Mouse (Mus musculus) cerebellum, postnatal 36 days (tissue): ENCODE results near the gene Camk2n2.
"Not testable (repeated sequence)": the region's sequence is repeated elsewhere in the genome, so short reads cannot be mapped to it uniquely, and the experiment has no call there.

Experiments
- DNase-seq, 2 experiments: peaks; one replicate each; pipeline ENCODE4 v3.0.0; 2021 to 2022; ENCODE audit warnings: mixed read lengths in 2 of 2

Gene Camk2n2

DNA sequence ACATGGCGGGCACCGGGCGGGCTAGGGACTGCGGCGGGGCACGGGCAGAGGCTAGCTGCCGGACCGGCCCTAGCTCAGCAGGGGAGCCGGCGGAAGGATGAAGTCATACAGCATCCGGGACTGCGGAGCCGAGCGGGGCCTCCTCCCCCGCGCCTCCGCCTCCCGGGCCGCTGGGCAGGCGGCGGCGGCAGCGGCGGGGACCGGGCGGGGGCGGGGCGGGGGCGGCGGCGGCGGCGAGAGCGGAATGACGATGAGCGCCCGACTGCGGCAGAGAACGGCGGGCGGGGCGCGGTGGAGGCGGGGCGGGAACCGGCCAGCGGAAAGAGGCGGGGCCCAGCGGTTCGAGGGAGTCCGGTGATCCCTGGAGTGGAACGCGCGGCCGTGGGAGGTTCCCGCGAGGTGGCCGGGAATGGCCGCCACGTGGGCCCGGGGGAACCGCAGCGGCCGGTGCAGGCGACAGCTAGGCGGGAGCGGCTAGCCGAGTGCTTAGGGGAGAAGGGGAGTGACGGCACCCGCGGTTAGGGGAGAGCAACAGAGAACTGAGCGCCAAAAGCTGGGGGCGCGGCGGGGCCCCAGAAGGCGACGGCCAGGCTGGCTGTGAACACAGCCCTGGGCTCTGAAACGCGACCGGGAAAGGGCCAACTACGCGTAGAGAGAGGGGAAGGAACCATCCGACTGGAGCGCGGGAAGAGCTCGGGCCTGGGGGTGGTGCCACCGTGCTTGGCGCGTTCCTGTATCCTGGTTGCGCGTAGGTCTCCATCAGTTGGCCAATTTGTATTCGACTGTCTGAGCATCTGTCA is at the start of gene Camk2n2:
Gene Camk2n2, minus strand, starts transcription at position 97 of the 800 bp plus-strand sequence.
- DNase-seq: peak; percentile 80 to 84

DNA sequence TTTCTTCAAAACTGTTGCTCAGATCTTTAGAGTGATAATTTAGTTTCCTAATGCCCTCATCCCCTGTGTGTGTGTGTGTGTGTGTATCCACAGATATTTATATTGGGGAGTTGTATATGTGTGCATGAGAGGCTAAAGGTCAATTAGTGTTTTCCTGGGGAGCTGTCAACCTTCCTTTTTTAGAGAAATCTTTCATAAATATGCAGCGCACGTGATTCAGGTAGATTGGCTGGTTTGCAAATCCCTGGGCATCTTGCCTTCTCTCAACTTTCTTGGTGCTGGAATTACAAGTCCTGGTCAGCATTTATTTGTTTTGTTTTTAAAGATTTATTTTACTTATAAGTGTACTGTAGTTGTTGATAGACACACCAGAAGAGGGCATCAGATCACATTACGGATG is 49.2 kb upstream of the Camk2n2 start:
- no peak for DNase-seq

DNA sequence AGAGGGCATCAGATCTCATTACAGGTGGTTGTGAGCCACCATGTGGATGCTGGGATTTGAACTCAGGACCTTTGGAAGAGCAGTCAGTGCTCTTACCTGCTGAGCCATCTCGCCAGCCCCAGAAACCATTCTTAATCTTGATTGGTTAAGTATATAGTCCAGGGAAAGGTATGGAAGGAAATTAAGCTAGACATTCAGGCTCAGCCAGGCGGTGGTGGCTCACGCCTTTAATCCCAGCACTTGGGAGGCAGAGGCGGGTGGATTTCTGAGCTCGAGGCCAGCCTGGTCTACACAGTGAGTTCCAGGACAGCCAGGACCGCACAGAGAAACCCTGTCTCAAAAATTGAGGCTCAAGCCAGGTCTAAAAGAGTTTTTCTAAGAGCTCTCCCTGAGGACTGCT is 46.9 kb upstream of the Camk2n2 start, which contains the start of gene Eif4g1:
Gene Eif4g1, plus strand, starts transcription at position 301 of the 400 bp plus-strand sequence.
- DNase-seq: not testable (repeated sequence)

DNA sequence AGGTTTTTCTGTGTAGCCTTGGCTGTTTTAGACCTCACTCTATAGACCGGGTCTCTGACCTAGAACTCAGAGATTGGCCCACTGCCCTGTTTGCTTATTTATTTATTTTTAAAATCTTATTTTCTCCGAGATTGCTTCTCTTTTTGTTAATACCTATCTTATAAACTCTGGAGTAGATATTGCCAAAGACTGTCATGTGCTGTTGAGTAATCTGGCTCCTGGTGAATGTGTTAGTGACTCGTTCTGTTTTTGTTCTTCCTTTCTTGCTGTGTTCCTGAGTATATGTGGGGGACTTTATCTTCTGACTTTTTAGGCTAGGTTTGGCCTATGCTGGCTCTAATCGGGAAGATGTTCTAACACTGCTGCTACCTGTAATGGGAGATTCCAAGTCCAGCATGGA is 36.6 kb upstream of the Camk2n2 start:
- DNase-seq: no peak

DNA sequence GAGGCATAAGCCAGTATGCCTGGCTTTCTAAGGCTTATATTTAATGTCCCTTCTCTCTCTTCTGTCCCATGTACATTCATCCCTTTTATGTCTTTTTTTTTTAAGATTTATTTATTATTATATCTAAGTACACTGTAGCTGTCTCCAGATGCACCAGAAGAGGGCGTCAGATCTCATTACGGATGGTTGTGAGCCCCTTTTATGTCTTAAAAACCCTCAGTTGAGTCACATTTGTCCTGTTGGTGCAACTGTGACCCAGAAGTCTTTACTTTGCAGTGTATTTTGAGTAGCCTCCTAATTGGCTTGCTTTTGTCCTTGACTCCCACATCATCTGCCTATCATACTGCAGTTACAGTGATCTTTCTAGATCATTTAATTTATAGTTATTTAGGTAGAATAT is 32.2 kb upstream of the Camk2n2 start:
- DNase-seq: no peak

DNA sequence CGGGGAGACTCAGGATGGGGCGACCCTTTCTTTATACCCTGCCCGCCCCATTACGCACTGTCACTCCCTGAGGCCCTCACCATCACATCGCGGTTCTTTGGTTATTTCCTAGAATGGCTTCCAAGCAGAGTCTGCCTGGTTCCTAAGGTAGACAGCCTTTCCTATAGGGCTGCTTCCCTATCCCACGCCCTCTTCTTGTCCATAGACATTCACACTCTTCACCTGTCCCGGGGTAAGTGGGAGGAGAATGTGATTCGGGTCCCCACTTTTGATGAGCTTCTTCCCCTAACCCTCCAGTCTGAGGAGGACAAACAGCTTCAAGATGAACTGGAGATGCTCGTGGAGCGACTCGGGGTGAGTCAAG is 30.8 kb upstream of the Camk2n2 start:
- DNase-seq: no peak

DNA sequence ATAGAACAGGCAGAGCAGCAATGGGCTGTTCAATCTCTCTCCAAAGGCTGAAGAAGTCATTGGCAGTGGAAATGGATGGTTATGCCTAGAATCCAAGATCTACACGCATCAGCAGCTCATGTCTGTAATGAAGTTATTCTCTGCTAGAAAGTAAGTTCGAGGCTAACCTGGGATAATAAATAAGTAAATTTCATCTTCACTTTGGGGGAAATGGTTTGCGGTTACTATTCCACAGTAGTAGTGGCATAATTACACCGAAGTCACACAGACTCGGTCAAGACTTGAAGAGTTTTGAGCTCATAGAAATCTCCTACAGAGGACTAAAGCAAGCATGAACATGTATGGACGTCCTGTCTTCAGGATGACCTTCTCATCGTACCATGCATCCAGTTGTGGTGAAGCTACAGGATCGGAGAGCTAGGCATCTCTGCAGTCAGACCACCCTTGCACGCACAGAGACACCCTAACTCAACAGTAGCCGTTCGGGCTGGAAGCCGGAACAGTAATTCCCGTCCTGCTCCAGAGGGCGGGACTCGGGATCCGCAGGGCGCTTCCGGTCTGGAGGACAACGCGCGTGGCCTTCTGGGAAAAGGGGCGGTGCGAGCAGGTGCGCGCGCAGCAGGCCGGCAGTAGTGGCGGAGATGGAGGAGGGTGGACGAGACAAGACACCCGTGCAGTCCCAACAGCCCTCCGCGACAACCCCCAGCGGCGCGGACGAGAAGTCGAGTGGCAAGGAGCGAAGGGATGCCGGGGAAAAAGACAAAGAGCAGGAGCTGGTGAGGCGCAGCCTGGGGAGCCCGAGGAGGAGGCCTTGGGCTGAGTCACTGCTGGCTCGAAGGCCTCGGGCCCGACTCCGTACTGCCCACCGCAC is 30.2 kb upstream of the Camk2n2 start, which contains the start of gene Psmd2:
Gene Psmd2, plus strand, starts transcription at position 577 of the 871 bp plus-strand sequence.
- peak; percentile 98 for DNase-seq

DNA sequence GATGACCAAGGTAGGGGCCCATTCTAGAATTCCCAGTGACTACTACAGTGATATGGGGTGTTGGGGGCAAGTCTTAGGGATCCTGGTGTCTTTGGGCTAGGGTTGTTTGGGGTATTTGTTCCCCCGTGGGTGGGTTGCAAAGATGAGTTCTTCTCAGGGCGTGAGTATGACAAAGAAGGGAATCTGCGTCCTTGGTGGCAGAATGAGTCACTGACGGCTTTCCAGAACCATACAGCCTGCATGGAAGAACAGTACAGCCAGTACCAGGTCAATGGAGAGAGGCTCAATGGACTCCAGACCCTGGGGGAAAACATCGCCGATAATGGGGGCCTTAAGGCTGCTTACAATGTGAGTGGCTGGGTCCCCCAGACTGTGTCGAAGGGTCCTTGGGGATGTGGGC is 22.8 kb upstream of the Camk2n2 start:
- DNase-seq: no peak

DNA sequence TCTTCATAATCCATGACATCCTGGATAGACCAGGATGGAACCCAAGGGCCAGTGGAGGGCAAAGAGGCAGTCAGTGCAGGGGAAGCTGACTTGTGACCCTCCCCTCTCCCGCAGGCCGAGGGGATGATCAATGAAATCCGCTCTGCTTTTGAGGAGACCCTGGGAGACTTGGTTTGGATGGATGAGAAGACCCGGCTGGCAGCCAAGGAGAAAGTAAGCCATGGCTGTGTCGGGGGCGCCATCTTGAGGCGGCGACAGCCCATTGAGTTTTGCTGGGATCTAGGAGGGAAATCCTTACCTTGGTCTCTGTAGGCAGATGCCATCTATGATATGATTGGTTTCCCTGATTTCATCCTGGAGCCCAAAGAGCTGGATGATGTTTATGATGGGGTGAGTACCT is 21.1 kb upstream of the Camk2n2 start:
- DNase-seq: peak; percentile 80 to 83

DNA sequence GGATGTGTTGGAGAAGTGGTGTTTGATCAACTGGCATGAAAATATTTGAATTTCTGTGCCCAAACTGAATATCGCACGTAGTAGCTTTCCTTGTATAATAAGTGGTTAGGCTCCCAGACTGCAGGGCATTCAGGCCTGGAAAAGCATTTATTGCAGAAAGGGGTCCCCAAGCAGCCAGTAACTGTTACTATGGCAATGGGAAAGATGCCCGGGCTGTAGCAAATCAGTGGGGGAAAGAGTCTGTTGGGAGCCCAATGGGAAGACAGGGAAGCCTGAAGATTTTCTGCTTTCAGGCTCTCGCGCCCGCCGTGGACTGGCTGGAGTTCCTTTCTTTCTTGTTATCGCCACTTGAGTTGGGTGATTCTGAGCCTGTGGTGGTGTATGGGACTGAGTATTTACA is 17.3 kb upstream of the Camk2n2 start:
- no peak for DNase-seq

DNA sequence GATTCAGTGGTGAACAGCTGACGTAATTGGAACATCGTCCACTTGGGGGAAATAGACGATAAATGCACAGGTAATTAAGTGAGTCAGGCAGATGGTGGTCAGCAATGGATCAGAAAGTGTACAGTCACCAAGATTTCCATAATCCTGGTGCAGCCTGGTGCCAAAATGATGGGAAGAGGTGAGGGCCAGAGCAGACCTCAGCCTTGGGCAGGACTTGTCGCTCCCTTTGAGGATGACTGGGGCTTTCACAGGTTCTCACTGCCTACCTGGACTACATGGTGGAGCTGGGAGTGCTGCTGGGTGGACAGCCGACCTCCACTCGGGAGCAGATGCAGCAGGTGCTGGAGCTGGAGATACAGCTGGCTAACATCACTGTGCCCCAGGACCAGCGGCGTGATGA is 16.3 kb upstream of the Camk2n2 start:
- no peak for DNase-seq

DNA sequence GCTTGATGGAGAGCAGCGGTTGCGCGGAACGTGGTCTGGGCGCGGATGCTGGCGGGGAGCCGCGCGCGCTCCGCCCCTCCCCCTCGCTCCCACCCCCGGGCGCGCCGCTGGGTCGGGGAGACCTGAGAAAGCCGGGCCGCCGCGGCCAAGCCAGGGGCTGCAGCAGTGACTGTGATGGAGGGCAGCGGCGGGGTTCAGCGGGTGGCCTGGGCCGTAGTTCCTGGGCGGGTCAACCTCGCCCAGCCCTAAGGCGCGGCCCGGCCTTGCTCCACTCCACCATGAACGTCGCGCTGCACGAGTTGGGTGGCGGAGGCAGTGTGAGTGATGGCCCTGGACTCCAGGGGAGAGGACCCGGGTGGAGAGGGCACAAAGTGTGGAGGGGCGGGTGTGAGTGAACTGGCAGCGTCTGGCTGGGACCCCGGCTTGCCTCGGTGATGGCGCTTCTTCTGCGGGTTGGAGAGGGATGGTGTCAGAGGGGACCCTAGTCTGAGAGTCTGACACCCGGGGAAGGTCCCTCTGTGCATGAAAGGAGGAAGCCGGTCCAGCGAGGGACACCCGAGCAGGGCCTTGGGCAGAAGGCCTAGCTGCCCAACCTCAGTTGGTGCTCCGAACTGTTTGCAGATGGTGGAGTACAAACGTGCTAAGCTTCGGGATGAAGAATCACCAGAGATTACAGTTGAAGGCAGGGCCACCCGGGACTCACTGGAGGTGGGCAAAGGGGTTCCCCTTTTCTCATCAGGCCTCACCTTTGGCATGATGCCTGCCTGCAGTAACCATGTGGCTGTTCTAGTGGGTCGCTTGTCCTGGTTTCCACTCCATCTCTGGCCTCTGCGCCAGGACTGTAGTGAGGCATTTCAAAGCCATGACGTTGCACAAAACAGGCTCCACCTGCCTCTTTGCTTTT is 8.9 kb upstream of the Camk2n2 start, which contains the start of gene Ece2:
Gene Ece2, plus strand, starts transcription at position 98 of the 904 bp plus-strand sequence.
- peak; percentile 65 for DNase-seq

DNA sequence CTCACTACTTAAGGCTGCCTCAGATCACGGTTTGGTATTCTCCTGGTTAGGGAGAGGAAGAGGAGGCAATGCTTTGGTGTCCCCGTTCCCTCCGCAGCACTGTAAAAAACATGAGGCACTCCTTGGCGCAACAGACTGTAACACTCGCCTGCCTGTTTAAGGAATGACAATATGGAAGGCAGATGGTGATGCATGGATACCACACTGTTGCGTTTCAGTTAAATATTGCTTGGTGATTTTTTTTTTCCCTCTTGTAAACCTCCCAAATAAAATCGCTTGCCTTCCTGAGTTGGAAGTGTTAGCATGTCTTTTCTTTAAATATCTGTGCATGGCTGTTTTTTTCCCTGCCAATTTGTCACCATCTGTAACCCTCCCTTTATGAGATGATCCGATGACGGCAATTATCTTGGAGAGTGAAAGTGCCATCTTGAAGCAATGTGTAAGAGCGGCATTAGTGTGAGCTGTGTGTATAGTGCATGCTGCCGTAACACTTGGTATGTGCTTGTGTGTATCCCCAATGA is 7.8 kb upstream of the Camk2n2 start:
- DNase-seq: no peak

DNA sequence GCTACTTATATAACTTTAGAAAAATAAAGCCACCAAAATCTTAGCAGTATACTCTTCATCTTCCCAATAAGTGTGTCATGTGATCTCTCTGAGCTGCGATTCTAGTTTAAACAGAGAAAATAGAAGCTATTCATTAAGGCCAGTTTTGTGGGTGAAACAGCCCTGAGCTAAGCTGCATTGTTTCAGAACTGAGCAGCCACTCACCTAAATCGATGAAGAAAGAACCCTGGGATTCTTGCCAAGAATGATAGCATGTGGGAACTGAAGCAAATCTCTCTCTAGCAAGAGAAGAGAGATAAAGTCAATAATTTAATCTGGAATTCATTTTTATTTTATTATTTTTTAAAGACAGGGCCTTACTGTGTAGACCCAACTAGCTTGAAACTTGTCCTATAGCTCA is 2.1 kb upstream of the Camk2n2 start:
- no peak for DNase-seq

DNA sequence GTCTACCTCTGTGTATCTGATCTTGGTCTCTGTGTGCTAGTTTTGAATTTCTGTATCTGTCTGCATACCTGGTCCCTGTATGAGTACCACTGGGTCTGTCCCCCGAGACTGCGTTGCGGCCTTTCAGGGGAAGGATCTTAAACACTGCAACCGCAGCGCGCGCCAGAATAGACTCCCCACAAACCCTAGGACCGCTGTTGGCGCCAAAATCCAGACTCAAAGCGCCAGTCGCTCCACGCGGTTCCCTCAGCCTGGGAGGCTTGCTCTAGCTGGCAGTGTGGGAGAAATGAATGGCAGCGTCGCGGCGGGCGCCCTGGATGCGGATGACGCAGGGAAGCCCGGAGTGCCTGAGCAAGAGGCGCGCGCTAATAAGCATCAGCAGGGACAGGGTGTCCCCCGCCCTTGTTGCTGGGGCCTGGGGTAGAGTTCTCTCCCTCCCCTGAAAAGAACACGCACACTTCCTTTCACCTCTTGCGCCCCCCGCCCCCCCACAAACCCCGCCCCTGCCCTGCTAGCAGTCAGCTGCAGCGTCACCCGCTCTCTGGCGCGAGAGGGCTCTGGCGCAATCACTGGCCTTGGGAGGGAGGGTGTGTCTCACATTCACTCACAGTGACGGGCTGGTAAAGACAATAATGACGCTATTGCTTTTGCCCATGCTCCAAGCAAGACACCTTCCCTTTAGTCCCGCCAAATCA is 1.1 kb upstream of the Camk2n2 start:
- peak; percentile 66 to 74 for DNase-seq

DNA sequence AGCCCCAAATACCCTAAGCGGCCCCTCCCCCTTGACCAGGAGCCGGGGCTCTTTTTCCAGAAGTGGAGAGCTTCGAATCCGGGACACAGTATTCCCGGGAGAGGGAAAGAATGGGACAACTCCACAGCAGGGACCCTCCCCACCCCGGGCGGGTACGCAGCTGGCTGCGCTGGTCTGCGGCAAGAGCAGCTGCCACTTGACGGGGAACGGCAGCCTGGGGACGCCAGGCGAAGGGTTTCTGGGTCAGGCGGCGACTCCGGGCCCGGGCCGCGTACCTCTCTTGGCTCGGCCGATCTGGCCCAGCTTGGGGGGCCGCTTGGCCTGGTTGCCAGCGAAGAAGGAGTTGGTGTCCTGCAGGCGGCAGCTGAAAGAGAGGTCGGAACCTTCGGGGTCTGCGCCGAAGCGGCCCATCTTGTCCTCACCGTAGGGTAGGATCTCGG is 316 bp downstream of the Camk2n2 start:
- no peak for DNase-seq

DNA sequence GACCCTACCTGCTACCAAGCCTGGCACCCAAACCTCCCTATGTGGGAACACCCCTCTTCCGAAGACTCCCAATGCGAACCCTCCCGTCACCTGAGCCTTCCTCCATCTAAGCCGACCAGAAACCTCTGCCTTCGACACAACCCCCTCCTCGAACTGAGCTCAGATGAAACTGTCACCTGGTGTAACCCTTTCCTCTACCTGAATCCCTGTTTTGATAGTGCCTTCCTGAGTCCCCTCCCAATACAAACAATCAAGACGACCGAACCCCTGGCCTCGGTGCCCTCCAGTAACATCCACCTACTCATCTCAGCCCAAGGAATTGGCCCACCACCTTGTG is 720 bp downstream of the Camk2n2 start:
- DNase-seq: peak in 1 of 2 experiments; percentile 16

DNA sequence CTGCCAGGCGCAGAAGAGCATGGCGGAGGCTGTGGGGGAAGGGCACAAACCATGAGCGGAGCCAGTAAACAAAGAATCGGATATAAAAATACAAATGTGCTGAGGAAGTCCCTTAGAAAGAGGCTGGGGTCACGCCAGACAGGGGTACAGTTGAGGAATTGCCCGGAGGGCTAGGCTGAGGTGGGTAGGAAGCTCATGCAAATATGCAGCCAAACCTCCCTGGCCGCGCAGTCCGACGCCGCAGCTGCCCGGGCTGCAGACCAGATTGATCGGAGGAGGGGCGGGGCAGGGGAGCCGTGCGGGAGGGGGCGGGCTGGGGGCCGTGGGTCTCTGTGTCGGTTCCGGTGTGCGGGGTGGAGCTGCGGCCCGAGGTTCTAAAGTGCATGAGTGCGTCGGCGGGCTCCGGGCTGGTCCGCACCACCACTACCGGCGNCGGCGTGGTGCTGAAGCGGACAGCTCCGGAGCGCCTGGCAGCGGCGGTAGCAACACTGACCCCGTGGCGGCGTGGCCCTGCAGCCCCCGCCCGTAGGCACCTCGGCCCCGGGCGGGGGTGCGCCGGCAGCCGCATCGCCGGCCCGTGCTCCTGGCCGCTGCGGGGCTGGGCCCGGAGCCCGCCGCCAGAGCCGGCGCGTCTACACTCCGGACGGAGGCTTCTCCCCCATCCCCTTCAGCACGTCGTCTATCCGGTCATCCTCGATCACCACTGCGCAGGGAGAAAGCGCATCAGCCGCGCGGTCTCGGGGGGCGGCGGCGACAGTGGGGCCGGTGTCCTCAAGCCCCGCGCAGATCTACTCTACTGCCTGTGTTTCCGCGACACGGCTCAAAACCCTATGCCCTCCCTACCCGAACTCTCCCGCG is 1.3 kb downstream of the Camk2n2 start:
- peak; percentile 17 to 20 for DNase-seq

DNA sequence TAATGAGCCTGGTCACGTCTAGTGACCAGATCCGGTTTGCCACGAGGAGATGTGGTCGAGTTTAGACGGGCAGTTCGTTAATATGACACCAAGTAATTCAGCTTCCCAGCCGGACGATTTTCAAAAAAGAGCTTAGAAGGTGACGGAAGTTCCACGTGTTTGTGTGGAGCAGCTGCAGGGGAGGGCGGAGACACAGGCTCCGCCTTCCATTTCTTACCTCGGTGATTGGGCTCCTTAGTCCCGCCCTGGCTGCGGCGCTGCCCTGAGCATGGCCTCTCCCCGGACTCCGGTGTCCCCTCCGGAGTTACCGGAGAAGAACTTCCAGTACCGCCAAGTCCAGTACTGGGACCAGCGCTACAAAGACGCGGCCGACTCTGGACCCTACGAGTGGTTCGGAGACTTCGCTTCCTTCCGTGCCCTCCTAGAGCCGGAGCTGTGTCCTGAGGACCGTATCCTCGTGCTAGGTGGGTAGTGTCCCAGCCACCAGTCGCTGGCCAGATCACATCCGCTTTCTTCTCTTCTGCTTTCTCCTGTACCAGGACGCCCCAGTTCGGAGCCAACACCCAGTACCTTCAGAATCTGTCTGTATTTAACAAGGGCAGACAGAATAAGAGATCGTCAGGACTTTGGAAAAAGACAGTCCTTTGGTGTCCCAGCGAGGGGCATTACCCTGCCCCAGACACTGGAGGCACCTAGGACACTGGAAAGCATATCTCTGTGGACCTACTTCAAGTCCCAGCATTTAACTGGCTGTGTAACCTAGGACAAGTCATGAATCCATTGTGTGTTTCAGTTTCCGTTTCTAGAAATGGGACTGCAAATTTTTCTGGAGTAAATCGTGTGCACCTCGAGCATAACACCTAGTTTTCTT is 9.5 kb downstream of the Camk2n2 start, which contains the start of the genes Eef1akmt4, Gm49333 and Alg3:
Gene Eef1akmt4, plus strand, starts transcription at position 237 of the 871 bp plus-strand sequence.
Gene Gm49333, plus strand, starts transcription at position 254 of the 871 bp plus-strand sequence.
Gene Alg3, minus strand, starts transcription at position 379 of the 871 bp plus-strand sequence.
- DNase-seq: peak; percentile 72 to 78
